Mouse (Mus musculus) left cerebral cortex, adult 8-10 months (tissue): ENCODE data around the gene Muc13. TPM values are rescaled to one million over a fixed set of nuclear protein-coding genes. Genes with fewer than 3 reads are reported as not detected.

Experiments used
- DNase-seq, 2 experiments: peaks; one replicate each; pipeline ENCODE4 v3.0.0; 2022; ENCODE audit warnings: low spot score in 2 of 2
- total RNA-seq, 4 experiments: library from RNA; stranded (reverse); gene quantifications; 2 replicates each; pipeline ENCODE4 v1.2.4; 2022

Muc13 gene
- under 1 TPM in 1 of 4 experiments, not detected in 3; 0.11 TPM for total RNA-seq

GRCm38 (mm10) chr16:33793846-33794791 lies at the start of gene Muc13:
Gene Muc13 (plus strand): TSS chr16:33794037.
- no peak for DNase-seq

GRCm38 (mm10) chr16:33744622-33745419 lies 49.0 kb upstream of the Muc13 start:
- no peak for DNase-seq

GRCm38 (mm10) chr16:33745457-33745856 lies 48.4 kb upstream of the Muc13 start:
- DNase-seq = no peak

GRCm38 (mm10) chr16:33746074-33746676 lies 47.7 kb upstream of the Muc13 start:
- DNase-seq = no peak

GRCm38 (mm10) chr16:33747346-33747954 lies 46.4 kb upstream of the Muc13 start:
- DNase-seq = no peak

- no peak for DNase-seq
Measured at GRCm38 (mm10) chr16:33747994-33748393, 45.8 kb upstream of the Muc13 start.

- no peak for DNase-seq
Measured at GRCm38 (mm10) chr16:33751152-33751551, 42.7 kb upstream of the Muc13 start.

- no peak for DNase-seq
Measured at GRCm38 (mm10) chr16:33751590-33751989, 42.2 kb upstream of the Muc13 start.

GRCm38 (mm10) chr16:33752904-33753578 lies 40.8 kb upstream of the Muc13 start:
- no peak for DNase-seq

- no peak for DNase-seq
Measured at GRCm38 (mm10) chr16:33755293-33755692, 38.5 kb upstream of the Muc13 start.

GRCm38 (mm10) chr16:33755961-33756360 lies 37.9 kb upstream of the Muc13 start:
- no peak for DNase-seq

GRCm38 (mm10) chr16:33756396-33756795 lies 37.4 kb upstream of the Muc13 start:
- no peak for DNase-seq

- DNase-seq = no peak
Measured at GRCm38 (mm10) chr16:33759207-33759606, 34.6 kb upstream of the Muc13 start.

- no peak for DNase-seq
Measured at GRCm38 (mm10) chr16:33760542-33760941, 33.3 kb upstream of the Muc13 start.

- no peak for DNase-seq
Measured at GRCm38 (mm10) chr16:33760996-33761395, 32.8 kb upstream of the Muc13 start.

GRCm38 (mm10) chr16:33764501-33765193 lies 29.2 kb upstream of the Muc13 start:
- DNase-seq = no peak

- no peak for DNase-seq
Measured at GRCm38 (mm10) chr16:33765477-33765876, 28.4 kb upstream of the Muc13 start.

GRCm38 (mm10) chr16:33766309-33766708 lies 27.5 kb upstream of the Muc13 start:
- DNase-seq = no peak

- no peak for DNase-seq
Measured at GRCm38 (mm10) chr16:33766757-33767156, 27.1 kb upstream of the Muc13 start.
